Mouse (Mus musculus) cerebellum, postnatal 4 days (tissue): ENCODE measurements around the gene Fbxo3.
"Not testable (repeated sequence)": the region's sequence is repeated elsewhere in the genome, so short reads cannot be mapped to it uniquely, and the experiment has no call there.

Source experiments
- DNase-seq, 2 experiments: peaks; one replicate each; pipeline ENCODE4 v3.0.0; 2022; ENCODE audit warnings: low spot score in 2 of 2, mixed read lengths in 1 of 2

Fbxo3 gene

GRCm38 (mm10) chr2:104036316-104036715 lies 8.8 kb downstream of the Fbxo3 start:
- DNase-seq, result no peak

GRCm38 (mm10) chr2:104038236-104038635 lies 10.7 kb downstream of the Fbxo3 start:
- no peak for DNase-seq

- no peak for DNase-seq
These were observed 14.1 kb downstream of the Fbxo3 start for GRCm38 (mm10) chr2:104041632-104042031.

DNA sequence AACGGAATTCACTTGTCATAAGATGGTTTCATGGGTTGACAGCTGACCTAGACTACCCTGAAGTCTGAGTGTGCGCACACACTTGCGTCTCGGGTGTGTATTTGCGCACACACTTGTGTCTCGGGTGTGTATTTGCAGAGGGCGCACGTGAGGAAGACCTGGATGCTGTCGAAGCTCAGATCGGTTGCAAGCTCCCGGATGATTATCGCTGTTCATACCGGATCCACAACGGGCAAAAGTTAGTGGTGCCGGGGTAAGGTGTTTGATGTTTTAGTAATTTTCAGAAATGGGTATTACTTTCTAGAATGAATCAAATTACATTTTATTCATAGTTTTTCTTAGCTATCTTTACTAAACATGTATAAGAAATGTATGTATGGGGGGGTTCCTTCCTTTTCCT lies 15.2 kb downstream of the Fbxo3 start:
- DNase-seq, result no peak

DNA sequence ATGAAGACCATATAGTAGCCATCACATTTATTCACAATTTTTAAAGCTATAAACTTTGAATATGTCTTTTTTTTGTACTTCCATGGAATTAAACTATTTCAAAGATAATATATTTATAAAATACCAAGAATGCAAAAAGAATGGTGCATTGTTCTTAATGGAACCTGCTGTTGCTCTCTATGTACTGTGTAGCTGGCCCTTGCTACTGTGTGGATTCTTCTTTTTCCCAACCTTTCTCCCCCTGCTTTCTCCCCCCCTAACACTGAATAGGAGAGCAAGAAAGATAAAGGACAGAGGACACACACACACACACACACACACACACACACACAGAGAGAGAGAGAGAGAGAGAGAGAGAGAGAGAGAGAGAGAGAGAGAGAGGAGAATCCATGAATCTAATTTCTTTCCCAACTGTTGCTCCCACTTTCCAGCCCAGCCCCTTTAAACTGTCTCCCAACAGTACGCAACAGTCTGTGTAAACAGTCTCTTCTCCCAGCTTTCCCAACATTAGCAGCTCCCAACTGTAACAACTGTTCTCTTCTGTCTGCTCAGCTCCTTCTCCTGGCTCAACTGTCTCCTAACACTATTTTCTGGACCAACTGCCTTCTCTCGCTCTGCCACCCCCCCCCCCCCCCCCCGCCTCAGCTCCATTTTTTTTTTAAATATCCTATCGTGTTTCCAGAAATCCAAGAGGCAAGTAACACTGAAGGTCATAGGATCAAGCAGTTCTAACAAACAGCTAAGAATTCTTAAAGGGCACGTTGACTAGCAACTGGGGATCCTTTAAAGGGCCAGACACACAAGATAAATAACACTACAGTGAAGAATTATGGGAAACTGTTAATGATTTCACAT lies 16.3 kb downstream of the Fbxo3 start:
- no peak for DNase-seq

- DNase-seq, result no peak
These were observed 17.1 kb downstream of the Fbxo3 start for GRCm38 (mm10) chr2:104044479-104045080.

DNA sequence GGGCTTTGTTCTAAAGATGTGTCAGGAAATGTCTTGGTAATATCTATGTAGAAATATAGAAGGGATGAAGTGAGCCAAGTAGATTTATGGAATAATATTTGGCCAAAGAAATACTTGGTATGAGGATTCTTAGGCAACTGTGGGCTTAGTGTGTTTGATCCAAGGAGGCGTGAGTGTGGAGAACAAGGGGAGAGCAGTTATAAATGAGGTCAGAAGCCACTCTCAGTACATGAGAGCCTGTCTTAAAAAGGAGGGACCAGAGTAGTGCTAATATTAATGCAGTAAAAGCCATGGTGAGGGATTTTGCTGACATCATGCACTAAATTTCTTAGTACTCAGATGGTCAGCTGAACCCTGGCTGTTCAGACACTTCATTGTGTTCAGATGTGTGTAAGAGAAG lies 30.9 kb downstream of the Fbxo3 start:
- DNase-seq, result no peak

GRCm38 (mm10) chr2:104058954-104059353 lies 31.4 kb downstream of the Fbxo3 start:
- no peak for DNase-seq

DNA sequence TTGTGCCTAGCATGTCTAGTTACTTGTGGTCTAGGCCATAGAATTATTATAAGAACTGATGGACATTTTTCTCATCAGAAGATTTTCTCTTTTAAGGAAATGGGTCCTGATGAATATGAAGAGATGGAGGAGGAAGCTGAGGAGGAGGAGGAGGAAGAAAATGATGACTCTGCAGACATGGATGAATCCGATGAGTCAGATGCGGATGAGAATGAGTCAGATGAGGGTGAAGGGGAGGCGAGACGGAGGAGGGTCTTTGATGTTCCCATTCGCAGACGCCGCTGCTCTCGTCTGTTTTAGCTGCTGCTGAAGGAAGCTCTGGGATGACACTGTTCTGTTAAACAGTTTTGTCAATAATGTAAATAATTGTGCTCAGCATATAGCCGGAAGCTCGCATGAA lies 32.3 kb downstream of the Fbxo3 start:
- DNase-seq, result no peak

DNA sequence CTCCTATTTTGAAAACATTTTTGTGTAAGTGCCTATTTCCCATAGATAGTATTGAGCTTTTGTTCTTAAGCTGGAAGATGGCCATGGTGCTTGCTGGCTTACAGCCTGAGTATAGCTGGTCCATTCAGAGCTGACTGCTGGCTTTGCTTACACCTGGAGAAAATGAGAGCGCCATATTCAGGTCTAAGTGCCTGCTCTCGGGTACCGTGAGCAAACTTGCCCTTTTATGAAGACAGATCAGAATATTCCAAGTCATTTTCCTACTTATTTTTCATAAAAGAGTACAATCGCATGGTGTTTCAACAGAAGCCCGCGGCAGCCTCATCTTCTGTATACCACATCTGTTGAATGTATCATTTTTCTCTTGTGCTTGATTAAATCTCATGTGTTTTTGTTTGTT lies 33.5 kb downstream of the Fbxo3 start:
- no peak for DNase-seq

DNA sequence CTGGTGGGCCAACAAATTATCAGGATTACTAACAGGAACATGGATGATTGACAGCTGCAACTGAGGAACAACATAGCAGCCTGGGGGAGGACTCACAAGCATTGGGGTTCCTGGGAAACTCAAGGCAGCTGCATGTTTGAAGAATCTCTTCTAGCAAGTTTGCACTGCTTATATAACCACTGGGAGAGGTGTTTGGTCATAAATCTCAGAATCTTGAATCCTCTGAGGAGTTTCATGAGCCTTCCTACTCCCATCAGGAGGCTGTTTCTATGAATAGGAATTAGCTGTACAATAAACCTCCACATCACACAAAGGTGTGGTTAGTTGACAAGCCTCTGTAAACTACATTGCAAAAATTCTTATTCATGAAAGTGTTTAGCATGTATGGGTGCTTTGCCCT lies 35.1 kb downstream of the Fbxo3 start:
- no peak for DNase-seq

GRCm38 (mm10) chr2:104064152-104064551 lies 36.6 kb downstream of the Fbxo3 start:
- no peak for DNase-seq

- DNase-seq, result not testable (repeated sequence)
These were observed 38.0 kb downstream of the Fbxo3 start, which contains the start of gene Gm10912 for GRCm38 (mm10) chr2:104065526-104065925. Gene Gm10912, plus strand, starts transcription at chr2:104065826.

- not testable (repeated sequence) for DNase-seq
These were observed 40.9 kb downstream of the Fbxo3 start, which contains the start of gene Gm10799 for GRCm38 (mm10) chr2:104068450-104068849. Gene Gm10799, minus strand, starts transcription at chr2:104068550.

DNA sequence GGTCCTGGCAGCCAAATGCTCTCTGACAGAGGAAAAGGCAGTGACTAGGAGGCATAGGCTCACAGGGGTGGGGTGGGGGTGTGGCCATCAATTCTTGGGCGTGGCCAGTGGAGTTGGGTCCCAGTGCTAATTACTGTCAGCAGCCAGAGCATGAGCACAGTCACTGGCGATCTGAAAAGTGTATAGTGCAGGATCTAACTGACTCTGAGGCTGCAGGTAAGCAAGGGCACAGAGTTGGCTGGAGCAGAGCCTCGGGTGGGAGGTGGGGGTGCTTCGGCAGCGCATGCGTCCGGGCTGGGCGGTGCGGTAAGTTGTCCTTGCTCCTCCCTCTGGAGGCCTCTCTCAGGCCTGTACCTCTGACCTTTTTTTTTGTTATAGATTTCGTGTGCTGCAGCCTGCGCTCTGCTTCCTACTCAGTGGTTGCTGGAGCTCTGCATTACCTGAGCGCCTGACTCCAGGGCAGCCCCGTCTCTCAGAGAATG lies 42.2 kb downstream of the Fbxo3 start, which contains the start of gene Cd59b:
Gene Cd59b (plus strand): TSS at position 146 of the 482 bp plus-strand sequence.
- peak in 1 of 2 experiments; percentile 16 for DNase-seq

- DNase-seq, result not testable (repeated sequence)
These were observed 50.8 kb downstream of the Fbxo3 start for GRCm38 (mm10) chr2:104078285-104078684.

DNA sequence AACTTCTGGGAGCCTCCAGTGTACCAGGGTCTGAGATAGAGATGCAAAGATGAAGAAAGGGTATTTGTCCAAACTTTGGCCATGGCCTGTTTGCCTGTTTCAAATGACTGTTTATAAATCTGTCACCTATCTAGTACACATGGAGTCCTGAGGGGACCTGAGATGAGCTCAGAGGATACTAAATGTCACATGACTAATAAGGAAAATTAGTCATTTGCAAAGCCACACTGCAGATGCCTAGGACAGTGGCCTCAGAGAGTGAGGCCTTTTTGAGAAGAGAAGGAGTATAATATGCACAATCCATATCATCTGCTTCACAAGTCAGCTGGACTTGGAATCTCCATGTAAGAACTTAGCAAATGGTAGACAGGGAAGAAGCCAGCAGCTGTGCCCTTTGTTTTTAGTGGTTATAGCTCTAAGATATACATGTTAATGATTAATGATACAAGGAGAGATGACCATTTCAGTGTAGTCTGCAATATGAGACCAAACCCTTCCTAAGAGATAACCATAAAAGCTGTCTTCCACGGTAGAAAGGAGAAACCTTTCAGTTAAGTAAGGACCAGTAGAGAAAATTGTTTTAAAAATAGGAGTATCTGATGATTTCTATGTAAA lies 54.0 kb downstream of the Fbxo3 start:
- not testable (repeated sequence) for DNase-seq

DNA sequence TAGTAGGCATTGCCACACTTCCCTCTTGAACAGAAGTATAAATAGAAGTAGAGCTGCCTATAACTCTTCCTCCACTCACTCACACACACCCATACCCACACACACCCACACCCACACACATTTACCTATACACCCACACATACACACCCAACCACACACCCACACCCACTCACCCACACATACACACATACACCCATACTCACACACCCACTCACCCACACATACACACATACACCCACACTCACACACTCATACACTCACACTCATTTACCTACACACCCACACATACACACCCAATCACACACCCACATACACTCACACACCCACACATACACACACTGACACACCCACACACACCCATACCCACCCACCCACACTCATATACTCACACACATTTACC lies 55.0 kb downstream of the Fbxo3 start:
- DNase-seq, result no peak

DNA sequence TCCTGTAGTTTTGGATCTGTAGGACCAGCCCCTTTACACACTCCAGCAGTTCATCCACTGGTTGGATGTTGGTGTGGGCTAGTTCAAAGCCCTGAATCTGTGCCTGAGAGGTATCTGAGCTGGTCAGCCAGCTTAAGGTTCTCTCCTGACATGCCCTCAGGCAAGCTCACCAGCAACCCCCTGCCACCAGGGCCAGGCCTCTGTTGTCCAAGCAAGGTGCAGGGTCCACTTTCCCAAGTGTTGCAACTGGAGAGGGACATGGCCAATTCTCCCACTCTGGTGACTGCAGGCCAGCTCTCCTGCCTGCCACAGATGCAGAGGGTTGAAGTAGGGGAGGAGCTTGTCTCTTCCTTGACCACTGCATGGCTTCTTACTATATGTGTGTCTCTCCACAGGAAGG lies 56.5 kb downstream of the Fbxo3 start:
- DNase-seq, result not testable (repeated sequence)

- not testable (repeated sequence) for DNase-seq
These were observed 60.0 kb downstream of the Fbxo3 start for GRCm38 (mm10) chr2:104087562-104087961.

GRCm38 (mm10) chr2:104093305-104093704 lies 65.8 kb downstream of the Fbxo3 start:
- no peak for DNase-seq

- peak in 1 of 2 experiments; percentile 32 for DNase-seq
These were observed 68.3 kb downstream of the Fbxo3 start, which contains the start of gene Cd59a for GRCm38 (mm10) chr2:104095741-104096213. Gene Cd59a, plus strand, starts transcription at chr2:104095801.
